19 mouse cellular contexts compared by ENCODE assay signal in the genomic region with DNA sequence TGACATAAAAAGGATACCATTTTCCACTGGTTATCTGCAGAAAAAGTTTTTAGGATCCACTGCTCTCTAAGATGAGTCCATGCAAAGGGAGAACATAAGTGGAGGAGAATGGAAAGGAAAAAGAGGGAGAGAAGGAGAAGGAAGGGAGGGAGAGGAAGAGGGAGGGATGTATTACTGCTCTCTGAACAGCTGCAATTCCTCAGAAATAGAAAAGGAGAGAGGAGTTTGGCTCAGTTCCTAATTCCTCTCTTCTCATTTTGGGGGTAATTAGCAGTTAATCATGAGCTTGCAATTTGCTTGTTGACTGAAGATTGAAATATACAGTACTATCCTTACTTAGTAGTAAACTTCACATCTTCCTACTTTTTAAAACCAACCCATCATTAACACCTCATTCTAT.
"Had no signal": no experiment of that assay in that cellular context is flagged by ENCODE, and none has a peak within 500 bp of the region (broad histone marks: within the 10 kb centered on the region; RNA-seq: fewer than 3 reads in every experiment).

No protein-coding gene starts in this region.

- ATAC-seq: midbrain, embryonic 16.5 days had no signal

- H3K9me3 ChIP-seq: midbrain, embryonic 10.5 days; midbrain, embryonic 12.5 days; neural tube, embryonic 13.5 days; neural tube, embryonic 15.5 days had no signal

- H3K36me3 ChIP-seq: midbrain, embryonic 10.5 days; midbrain, embryonic 12.5 days; neural tube, embryonic 13.5 days; neural tube, embryonic 15.5 days had no signal

- H3K4me2 ChIP-seq: midbrain, embryonic 12.5 days; neural tube, embryonic 13.5 days; neural tube, embryonic 15.5 days had no signal

- H3K4me1 ChIP-seq: midbrain, embryonic 10.5 days; midbrain, embryonic 12.5 days; neural tube, embryonic 13.5 days; neural tube, embryonic 15.5 days had no signal

- H3K4me3 ChIP-seq: midbrain, embryonic 10.5 days; midbrain, embryonic 12.5 days; myocyte; neural tube, embryonic 13.5 days; neural tube, embryonic 15.5 days had no signal

- DNase-seq: lung, adult 18-20 months; lung, postnatal 10 days; lung, postnatal 4 days; midbrain, embryonic 14.5 days; retina, postnatal 1 day; right cerebral cortex, adult 18-20 months; right cerebral cortex, postnatal 25 days; right cerebral cortex, postnatal 4 days; spleen, adult 18-20 months; thymus, adult 18-20 months; thymus, postnatal 14 days; thymus, postnatal 36 days had no signal

- H3K27me3 ChIP-seq: midbrain, embryonic 12.5 days; neural tube, embryonic 13.5 days; neural tube, embryonic 15.5 days had no signal

- H3K9ac ChIP-seq: liver, embryonic 14.5 days; midbrain, embryonic 12.5 days; neural tube, embryonic 13.5 days; neural tube, embryonic 15.5 days had no signal

- H3K27ac ChIP-seq: liver, embryonic 14.5 days; midbrain, embryonic 10.5 days; midbrain, embryonic 12.5 days; neural tube, embryonic 13.5 days; neural tube, embryonic 15.5 days had no signal
